Mouse (Mus musculus): ENCODE data around the gene Supt6.

GRCm38 (mm10) chr11:78161169-78161568, 84.6 kb downstream of the Supt6 start:
- no peak for TF ChIP-seq CTCF (IDR thresholded peaks at IDR 0.05; ENCODE audit: low read depth, low read length)
- TF ChIP-seq POLR2A (IDR thresholded peaks at IDR 0.05; ENCODE audit: extremely low read depth, insufficient read depth, low read length), result no peak

Measured in liver, adult 2 months (tissue).